ENCODE assay signal across 30 mouse cellular contexts in genomic region chr6:135194907-135195306, GRCm38 (mm10). TPM values are rescaled to one million over a fixed set of nuclear protein-coding genes. Genes with fewer than 3 reads are reported as not detected.
DNase-seq lines count a peak whose midpoint lies in the region; ATAC-seq and TF ChIP-seq lines count a peak whose summit lies in the region.
"Had no signal": no experiment of that assay in that cellular context is flagged by ENCODE, and none has a peak within 500 bp of the region (broad histone marks: within the 10 kb centered on the region; RNA-seq: fewer than 3 reads in every experiment).

No protein-coding gene starts in this region.

- no peak overlapping the region for H3K27ac ChIP-seq in MEL (ENCODE audit: control insufficient read depth, low read depth, low read length)
- peak overlapping the region; percentile 59 for H3K27ac ChIP-seq in bone marrow, adult 2 months (ENCODE audit: control insufficient read depth, insufficient read depth, low read depth, low read length, poor library complexity)
- H3K27ac ChIP-seq in liver, embryonic 15.5 days (replicated peaks): peak overlapping the region; percentile 96
- H3K27ac ChIP-seq: forebrain, embryonic 13.5 days; hindbrain, embryonic 13.5 days; midbrain, embryonic 13.5 days; neural tube, embryonic 15.5 days had no signal

- no peak for TF ChIP-seq CTCF in MEL (IDR thresholded peaks at IDR 0.05 in 2 of 3, conservative IDR thresholded peaks at IDR 0.05 in 1 of 3; ENCODE audit: control insufficient read depth in 1 of 3, insufficient read depth in 1 of 3, low read depth in 2 of 3, low read length in 3 of 3, poor library complexity in 1 of 3, severe bottlenecking in 1 of 3)
- no peak for TF ChIP-seq CTCF in bone marrow, adult 2 months (IDR thresholded peaks at IDR 0.05; ENCODE audit: control insufficient read depth, insufficient read depth, low read length)

- TF ChIP-seq EP300 in MEL (IDR thresholded peaks at IDR 0.05; ENCODE audit: low read depth in 1 of 2, low read length in 2 of 2): no peak

- H3K36me3 ChIP-seq in MEL (ENCODE audit: control insufficient read depth in 1 of 2, insufficient read depth in 2 of 2, low read length in 2 of 2): peaks cover 0 to 12% of the 10 kb centered on the region in 2 experiments; a peak in 2 of 4 replicates
- H3K36me3 ChIP-seq in liver, embryonic 15.5 days (replicated peaks): peaks cover 25% of the 10 kb centered on the region
- H3K36me3 ChIP-seq: hindbrain, embryonic 13.5 days; midbrain, embryonic 13.5 days; neural tube, embryonic 15.5 days had no signal

- H3K4me3 ChIP-seq in MEL (ENCODE audit: control insufficient read depth in 1 of 2, insufficient read depth in 1 of 2, low read depth in 2 of 2, low read length in 2 of 2): no peak overlapping the region
- H3K4me3 ChIP-seq in bone marrow, adult 2 months (replicated peaks; ENCODE audit: control insufficient read depth, low read depth, low read length): no peak overlapping the region
- peak overlapping the region; percentile 93 for H3K4me3 ChIP-seq in liver, embryonic 15.5 days (replicated peaks)
- H3K4me3 ChIP-seq: forebrain, embryonic 13.5 days; hindbrain, embryonic 13.5 days; megakaryocyte, embryonic 14.5 days; midbrain, embryonic 13.5 days; neural tube, embryonic 15.5 days had no signal

- WGBS in bone marrow, adult 2 months: 61% methylated on average over 4 of the region's 4 CpGs
- 55% methylated on average over 4 of the region's 4 CpGs for WGBS in liver, embryonic 15.5 days (ENCODE audit: insufficient replicate concordance)

- no peaks in the 10 kb centered on the region for H3K9me3 ChIP-seq in MEL (replicated peaks; ENCODE audit: insufficient read depth, low read length)
- H3K9me3 ChIP-seq in liver, embryonic 15.5 days (replicated peaks): no peaks in the 10 kb centered on the region
- H3K9me3 ChIP-seq: forebrain, embryonic 13.5 days; hindbrain, embryonic 13.5 days; megakaryocyte, embryonic 14.5 days; midbrain, embryonic 13.5 days; neural tube, embryonic 15.5 days had no signal

- TF ChIP-seq RAD21 in MEL (IDR thresholded peaks at IDR 0.05; ENCODE audit: low read depth, low read length): no peak

- DNase-seq in MEL (ENCODE audit: low read depth, low spot score): no peak
- peak; percentile 75 for DNase-seq in liver
- DNase-seq in gastrocnemius, adult 8-10 months (ENCODE audit: low spot score in 2 of 2): no peak
- DNase-seq in ovary, postnatal 10 days (ENCODE audit: low spot score): no peak
- no peak for DNase-seq in MN1 (ENCODE audit: low spot score)
- DNase-seq: adrenal gland, adult 8-10 months; B cell, adult 2 months; cerebellum, adult 11-12 months; cerebellum, adult 9-11 months; gastrocnemius, postnatal 14 days; heart, adult 11 months; heart, postnatal 4 days; kidney, postnatal 14 days; layer of hippocampus, adult 9-11 months; lung, adult 18-20 months; lung, postnatal 4 days; thymus, adult 18-20 months; thymus, postnatal 25 days had no signal

- H3K27me3 ChIP-seq in MEL (ENCODE audit: control insufficient read depth in 1 of 2, insufficient read depth in 2 of 2, low read length in 2 of 2): no peaks in the 10 kb centered on the region
- H3K27me3 ChIP-seq in liver, embryonic 15.5 days: no peaks in the 10 kb centered on the region
- H3K27me3 ChIP-seq: forebrain, embryonic 13.5 days; hindbrain, embryonic 13.5 days; megakaryocyte, embryonic 14.5 days; neural tube, embryonic 15.5 days had no signal

- no peak for TF ChIP-seq POLR2A in MEL (IDR thresholded peaks at IDR 0.05; ENCODE audit: control insufficient read depth in 1 of 2, insufficient read depth in 1 of 2, low read depth in 1 of 2, low read length in 2 of 2, poor library complexity in 1 of 2)
- no peak for TF ChIP-seq POLR2A in bone marrow, adult 2 months (IDR thresholded peaks at IDR 0.05; ENCODE audit: borderline replicate concordance, control insufficient read depth, low read depth, low read length)

- ATAC-seq in liver, embryonic 15.5 days (ENCODE audit: insufficient read depth): 0 out of 2 replicates have a peak, but pooled peaks have one; percentile 16
- ATAC-seq: forebrain, embryonic 13.5 days; intestine, embryonic 16.5 days; lung, postnatal 0 days; midbrain, embryonic 13.5 days had no signal

- peak overlapping the region; percentile 73 for H3K4me2 ChIP-seq in liver, embryonic 15.5 days
- H3K4me2 ChIP-seq: forebrain, embryonic 13.5 days; heart, embryonic 11.5 days; hindbrain, embryonic 13.5 days; midbrain, embryonic 13.5 days; neural tube, embryonic 15.5 days had no signal

- peaks cover 2% of the 10 kb centered on the region for H3K79me2 ChIP-seq in MEL (ENCODE audit: control insufficient read depth, insufficient read depth, low read length, poor library complexity)

- H3K9ac ChIP-seq in MEL (ENCODE audit: control insufficient read depth, low read depth, low read length, poor library complexity, severe bottlenecking): no peak overlapping the region
- peak overlapping the region; percentile 35; the same call in 1 of the 2 replicates for H3K9ac ChIP-seq in liver, embryonic 15.5 days
- H3K9ac ChIP-seq: forebrain, embryonic 13.5 days; hindbrain, embryonic 13.5 days; midbrain, embryonic 13.5 days; neural tube, embryonic 15.5 days had no signal

- H3K4me1 ChIP-seq in MEL (ENCODE audit: control insufficient read depth in 1 of 2, insufficient read depth in 2 of 2, low read length in 2 of 2): peaks cover 9 to 13% of the 10 kb centered on the region in 2 experiments; a peak in 3 of 4 replicates
- no peaks in the 10 kb centered on the region; the same call in 1 of the 2 replicates for H3K4me1 ChIP-seq in bone marrow, adult 2 months (ENCODE audit: control insufficient read depth, insufficient read depth, low read length)
- peaks cover 60% of the 10 kb centered on the region for H3K4me1 ChIP-seq in liver, embryonic 15.5 days (replicated peaks)

TF ChIP-seq in MEL, 35 proteins besides CTCF, POLR2A, EP300 and RAD21:
- TF ChIP-seq USF2 (IDR thresholded peaks at IDR 0.05; ENCODE audit: borderline replicate concordance in 1 of 2, insufficient read depth in 1 of 2, low read depth in 1 of 2, low read length in 2 of 2): 0 out of 4 replicates have a peak, but pooled peaks of 1 of the 2 experiments have one; percentile 42
- TF ChIP-seq MYC (IDR thresholded peaks at IDR 0.05; ENCODE audit: low read depth, low read length): no peak
- TF ChIP-seq MAFK (IDR thresholded peaks at IDR 0.05; ENCODE audit: borderline replicate concordance, low read depth, low read length): no peak
- no peak for TF ChIP-seq GABPA (IDR thresholded peaks at IDR 0.05; ENCODE audit: low read depth, low read length)
- no peak for TF ChIP-seq MAX (IDR thresholded peaks at IDR 0.05; ENCODE audit: low read length)
- TF ChIP-seq NELFE (IDR thresholded peaks at IDR 0.05; ENCODE audit: low read depth, low read length): no peak
- TF ChIP-seq USF1 (IDR thresholded peaks at IDR 0.05; ENCODE audit: low read depth, low read length): peak; percentile 83
- TF ChIP-seq CHD2 (IDR thresholded peaks at IDR 0.05; ENCODE audit: low read length): no peak
- no peak for TF ChIP-seq RCOR1 (IDR thresholded peaks at IDR 0.05; ENCODE audit: low read depth, low read length)
- TF ChIP-seq ELF1 (IDR thresholded peaks at IDR 0.05; ENCODE audit: low read depth, low read length): no peak

RNA-seq across cellular contexts. Expression of gene Fam234b, which starts 2.9 kb away (rescaled TPM):
- 11.9 and 12.2 TPM in 2 replicates for total RNA-seq in MEL (2012; rRNA removed)
- polyA plus RNA-seq in MEL (2012; ENCODE audit: insufficient read depth in 1 of 2, insufficient read length in 2 of 2, low read depth in 1 of 2, low replicate concordance in 2 of 2, missing spikeins in 1 of 2): 10 to 100 TPM in 1 of 2 experiments, not detected in 1; 20.5 TPM
- 28.7 and 38.2 TPM in 2 replicates for polyA plus RNA-seq in bone marrow, adult 2 months (2011; ENCODE audit: insufficient read depth, insufficient read length, low replicate concordance, missing spikeins)
- polyA plus RNA-seq in liver, embryonic 15.5 days (2015; fragmentation: Nextera tagmentation; extraction: Ambion mirVana): 30.3 and 34.4 TPM in 2 replicates
- 1 to 10 TPM; 3.0 to 3.6 (median 3.3) TPM for total RNA-seq in gastrocnemius, adult 8-10 months (2022)

RNA-seq across cellular contexts. Expression of gene Hebp1, which starts 2.9 kb away (rescaled TPM):
- total RNA-seq in MEL (2012; rRNA removed): 8.5 and 16.7 TPM in 2 replicates
- 10 to 100 TPM in 1 of 2 experiments, not detected in 1; 25.1 TPM for polyA plus RNA-seq in MEL (2012; ENCODE audit: insufficient read depth in 1 of 2, insufficient read length in 2 of 2, low read depth in 1 of 2, low replicate concordance in 2 of 2, missing spikeins in 1 of 2)
- 103 and 178 TPM in 2 replicates for polyA plus RNA-seq in bone marrow, adult 2 months (2011; ENCODE audit: insufficient read depth, insufficient read length, low replicate concordance, missing spikeins)
- polyA plus RNA-seq in liver, embryonic 15.5 days (2015; fragmentation: Nextera tagmentation; extraction: Ambion mirVana): 116 and 117 TPM in 2 replicates
- 10 to 100 TPM in 2 of 4 experiments, 1 to 10 TPM in 2; 4.3 to 13.2 (median 9.9) TPM for total RNA-seq in gastrocnemius, adult 8-10 months (2022)

RNA-seq across cellular contexts. Expression of gene Gsg1, which starts 59.2 kb away (rescaled TPM):
- not detected in 2 replicates for total RNA-seq in MEL (2012; rRNA removed)
- not detected for polyA plus RNA-seq in MEL (2012; ENCODE audit: insufficient read depth in 1 of 2, insufficient read length in 2 of 2, low read depth in 1 of 2, low replicate concordance in 2 of 2, missing spikeins in 1 of 2)
- polyA plus RNA-seq in bone marrow, adult 2 months (2011; ENCODE audit: insufficient read depth, insufficient read length, low replicate concordance, missing spikeins): not detected in 2 replicates
- polyA plus RNA-seq in liver, embryonic 15.5 days (2015; fragmentation: Nextera tagmentation; extraction: Ambion mirVana): 0.08 and 0.16 TPM in 2 replicates
- not detected for total RNA-seq in gastrocnemius, adult 8-10 months (2022)
- total RNA-seq: adrenal gland, adult 8-10 months; adrenal gland, postnatal 4 days; left cerebral cortex, postnatal 10 days had no signal
